Mouse (Mus musculus): ENCODE data around the gene Sppl2b.

GRCm38 (mm10) chr10:80857386-80857785 is 2.3 kb downstream of the Sppl2b start:
- TF ChIP-seq CTCF (IDR thresholded peaks at IDR 0.05; ENCODE audit: extremely low read depth, insufficient read length, insufficient replicate concordance, low read depth, low read length), result no peak
- TF ChIP-seq POLR2A (IDR thresholded peaks at IDR 0.05; ENCODE audit: low read depth, low read length), result no peak

All from small intestine, adult 2 months (tissue).